Mouse (Mus musculus) intestine, postnatal 0 days (tissue): Measurements from ENCODE around the gene Gm49391. TPM values are rescaled to one million over a fixed set of nuclear protein-coding genes. Genes with fewer than 3 reads are reported as not detected.
"Not testable (repeated sequence)": the region's sequence is repeated elsewhere in the genome, so short reads cannot be mapped to it uniquely, and the experiment has no call there.

Source experiments
- ATAC-seq: fragments of 200-750 bp; cut with Nextera tagmentation; 2 replicates; pipeline ENCODE4 v1.8.0; 2017; ENCODE audit warnings: mild to moderate bottlenecking, moderate TSS enrichment, moderate library complexity
- H3K27ac ChIP-seq: fragments of 300-500 bp; sonication (generic); 2 replicates; pipeline ENCODE4 v1.5.1; 2014; ENCODE audit warnings: mild to moderate bottlenecking, low read depth, low read length, moderate library complexity
- H3K27me3 ChIP-seq: fragments of 300-500 bp; sonication (generic); replicated peaks from 2 replicates; pipeline ENCODE4 v1.6.1; 2014; ENCODE audit warnings: low read length, mixed read lengths; ENCODE audit not compliant: control insufficient read depth, insufficient read depth
- H3K36me3 ChIP-seq: fragments of 300-500 bp; sonication (generic); 2 replicates; pipeline ENCODE4 v1.6.1; 2014; ENCODE audit warnings: mild to moderate bottlenecking, moderate library complexity; ENCODE audit not compliant: control insufficient read depth, insufficient read depth
- H3K4me1 ChIP-seq: fragments of 300-500 bp; sonication (generic); replicated peaks from 2 replicates; pipeline ENCODE4 v1.6.1; 2014; ENCODE audit warnings: antibody characterized with exemption, low read length, mixed read lengths; ENCODE audit not compliant: control insufficient read depth, insufficient read depth
- H3K4me2 ChIP-seq: fragments of 300-500 bp; sonication (generic); replicated peaks from 2 replicates; pipeline ENCODE4 v1.6.1; 2014; ENCODE audit warnings: low read depth, mild to moderate bottlenecking, moderate library complexity
- H3K4me3 ChIP-seq: fragments of 300-500 bp; sonication (generic); 2 replicates; pipeline ENCODE4 v1.5.1; 2014; ENCODE audit warnings: low read depth, low read length
- H3K9ac ChIP-seq: fragments of 300-500 bp; sonication (generic); 2 replicates; pipeline ENCODE4 v1.6.1; 2014; ENCODE audit warnings: mild to moderate bottlenecking, low read depth, low read length
- H3K9me3 ChIP-seq: fragments of 300-500 bp; sonication (generic); 2 replicates; pipeline ENCODE4 v1.6.1; 2016; ENCODE audit warnings: mixed run types; ENCODE audit not compliant: control insufficient read depth
- CTCF ChIP-seq: sonication (generic); IDR thresholded peaks from 2 replicates; pipeline ENCODE4 v1.5.1; 2016; ENCODE audit warnings: low read depth, mild to moderate bottlenecking, control low read depth, antibody characterized with exemption, moderate library complexity
- WGBS: fragments of 180-500 bp; shearing (Covaris S2); extraction: QIAGEN DNeasy Blood & Tissue Kit; methylation state at CpG from one replicate; pipeline ENCODE4 v1.1.7; 2014; 5-methylcytosine and 5-hydroxymethylcytosine counted together
- polyA plus RNA-seq: library from polyadenylated mRNA; unstranded; fragments of >200 nt; fragmentation: Nextera tagmentation; extraction: Ambion mirVana; gene quantifications from 2 replicates; pipeline ENCODE4 v1.2.1, GENCODE M21; 2015

The Gm49391 gene
- 0.88 and 1.9 TPM in 2 replicates for polyA plus RNA-seq

GRCm38 (mm10) chr13:60936500-60936901 lies at the start of gene Gm49391, which contains the start of gene Ctla2a:
Gene Gm49391 (minus strand): TSS chr13:60936571.
Gene Ctla2a (minus strand): TSS chr13:60936625.
- Histone ChIP-seq H3K36me3 (no peaks in the 10 kb centered on the region), H3K9ac (no peak within 1 kb of the TSS), H3K4me2 (no peak within 1 kb of the TSS), H3K4me1 (no peaks in the 10 kb centered on the region), H3K27me3 (no peaks in the 10 kb centered on the region), H3K4me3 (no peak within 1 kb of the TSS), H3K9me3 (no peaks in the 10 kb centered on the region), H3K27ac (no peak within 1 kb of the TSS)
- ATAC-seq, result no peak
- 46% methylated on average over 5 of the region's 5 CpGs for WGBS
- no peak for TF ChIP-seq CTCF

DNA sequence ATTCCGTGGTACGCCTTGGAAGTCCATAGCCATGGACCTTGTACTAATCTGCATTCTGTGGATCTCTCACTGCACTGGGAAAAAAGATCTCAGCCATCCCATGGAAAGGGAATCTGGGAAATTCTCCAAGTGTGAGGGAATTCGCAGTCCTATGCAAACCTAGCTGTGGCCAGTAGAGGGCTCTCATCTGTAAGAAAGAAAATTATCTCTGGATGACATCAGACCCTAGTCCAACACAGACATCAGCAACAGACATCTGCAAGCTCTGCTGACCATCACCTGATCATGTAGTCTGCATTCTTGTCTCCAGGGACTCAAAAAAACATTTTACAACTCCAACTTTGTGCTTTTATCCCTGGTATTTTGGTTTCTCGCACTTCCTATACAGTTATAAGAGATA lies 35.9 kb upstream of the Gm49391 start:
- WGBS, result 76% methylated on average over 4 of the region's 4 CpGs
- H3K27me3 ChIP-seq, H3K36me3 ChIP-seq, H3K4me2 ChIP-seq, H3K4me3 ChIP-seq, H3K9me3 ChIP-seq, ATAC-seq, H3K27ac ChIP-seq, H3K4me1 ChIP-seq, H3K9ac ChIP-seq: not testable (repeated sequence)
- TF ChIP-seq CTCF, result 0 out of 2 replicates have a peak, but pooled peaks have one; percentile 5

- H3K9me3 ChIP-seq, H3K27ac ChIP-seq, H3K4me3 ChIP-seq, H3K4me2 ChIP-seq, H3K27me3 ChIP-seq, H3K9ac ChIP-seq, H3K36me3 ChIP-seq, H3K4me1 ChIP-seq, ATAC-seq: not testable (repeated sequence)
- WGBS, result 20% methylated on average over 4 of the region's 5 CpGs
Measured at GRCm38 (mm10) chr13:60963985-60964384, 27.6 kb upstream of the Gm49391 start.

DNA sequence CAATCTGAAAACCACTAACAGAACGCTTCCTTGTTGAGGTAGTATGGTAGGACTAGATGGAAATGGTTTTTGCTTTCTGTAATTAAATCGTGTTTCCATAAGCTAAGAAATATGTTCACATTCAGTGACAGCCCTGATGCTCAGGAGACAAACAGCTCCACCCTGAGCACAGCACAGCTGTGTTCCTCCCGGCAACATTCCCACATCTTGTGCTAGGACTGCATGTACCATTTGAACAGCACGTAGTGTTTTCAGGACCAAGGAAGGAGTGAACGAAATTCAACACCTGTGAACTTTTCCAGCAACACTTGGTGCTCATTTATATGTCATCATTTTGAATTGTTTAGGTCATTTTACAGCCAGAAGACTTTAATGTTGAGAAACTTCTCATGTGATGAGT lies 25.3 kb upstream of the Gm49391 start:
- Histone ChIP-seq H3K9ac (no peak overlapping the region), H3K9me3 (0 out of 2 replicates have a peak, but pooled peaks cover 2% of the 10 kb centered on the region), H3K4me3 (no peak overlapping the region), H3K4me2 (no peak overlapping the region), H3K36me3 (no peaks in the 10 kb centered on the region), H3K27ac (no peak overlapping the region), H3K4me1 (no peaks in the 10 kb centered on the region), H3K27me3 (no peaks in the 10 kb centered on the region)
- ATAC-seq, result no peak
- WGBS, result 67% methylated on average over 5 of the region's 5 CpGs
- no peak for TF ChIP-seq CTCF

DNA sequence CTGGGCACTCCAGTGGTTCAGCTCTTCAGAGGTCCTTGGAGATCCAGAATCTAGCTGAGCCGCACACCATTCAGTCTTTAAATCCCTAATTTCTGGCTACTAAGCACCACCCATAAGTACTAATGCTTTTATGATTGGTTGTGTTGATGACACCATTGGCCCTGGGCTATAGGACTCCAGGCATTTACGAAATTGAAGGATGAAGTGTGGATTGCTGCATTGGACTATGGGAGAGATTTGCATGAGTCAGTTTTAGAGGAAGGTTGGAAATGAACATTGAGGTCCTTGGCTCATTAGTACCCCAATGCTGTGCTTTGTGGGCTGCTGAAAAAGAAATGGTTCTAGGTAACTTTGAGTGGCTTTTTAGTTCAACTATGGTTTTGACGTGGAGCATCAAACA lies 5.5 kb upstream of the Gm49391 start, which contains the start of gene Tpbpa:
TSS of gene Tpbpa (minus strand) at position 101 of the 400 bp plus-strand sequence.
- not testable (repeated sequence) for ATAC-seq, H3K9me3 ChIP-seq, H3K4me3 ChIP-seq, H3K9ac ChIP-seq, H3K4me1 ChIP-seq, H3K27ac ChIP-seq, H3K4me2 ChIP-seq, H3K27me3 ChIP-seq, H3K36me3 ChIP-seq
- WGBS, result 75% methylated on average over 3 of the region's 3 CpGs

DNA sequence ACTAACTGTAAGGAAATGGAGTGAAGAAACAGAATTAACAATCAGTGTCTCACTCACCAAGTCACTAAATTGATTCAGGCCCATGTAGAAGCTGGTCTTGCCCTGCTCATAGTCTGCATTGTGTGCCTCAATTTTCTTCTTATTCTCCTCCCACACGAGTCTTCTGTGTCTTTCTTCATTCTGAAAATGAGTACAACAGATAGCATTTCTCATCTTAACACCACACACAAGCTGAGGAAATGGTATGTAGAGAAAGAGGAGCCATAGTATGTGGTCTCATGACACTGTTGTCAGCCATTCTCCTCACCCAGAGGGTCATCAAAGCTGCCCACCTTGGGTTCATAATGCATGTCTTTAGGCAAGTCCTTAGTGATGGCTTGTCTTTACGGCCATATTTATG lies 881 bp downstream of the Gm49391 start, which contains the start of gene Gm49393:
TSS of gene Gm49393 (minus strand) at position 101 of the 400 bp plus-strand sequence.
- H3K9ac ChIP-seq, H3K9me3 ChIP-seq, H3K27me3 ChIP-seq, H3K4me2 ChIP-seq, H3K4me3 ChIP-seq, ATAC-seq, H3K36me3 ChIP-seq, H3K27ac ChIP-seq, H3K4me1 ChIP-seq: not testable (repeated sequence)
- 74% methylated on average over 2 of the region's 2 CpGs for WGBS

GRCm38 (mm10) chr13:60904780-60905179 lies 31.6 kb downstream of the Gm49391 start, which contains the start of gene Tpbpb:
Gene Tpbpb (minus strand): TSS chr13:60904880.
- not testable (repeated sequence) for H3K4me1 ChIP-seq, H3K27ac ChIP-seq, H3K9me3 ChIP-seq, H3K4me2 ChIP-seq, H3K36me3 ChIP-seq, ATAC-seq, H3K9ac ChIP-seq, H3K27me3 ChIP-seq, H3K4me3 ChIP-seq
- WGBS, result 88% methylated on average over 2 of the region's 2 CpGs
